Mouse (Mus musculus) ES-Bruce4 (cell line): ENCODE results near the gene Hs3st1. TPM values are rescaled to one million over a fixed set of nuclear protein-coding genes. Genes with fewer than 3 reads are reported as not detected.

Source experiments
- H3K27ac ChIP-seq: 2 replicates; pipeline ENCODE4 v1.5.1; 2012; ENCODE audit warnings: low read length, inconsistent platforms; ENCODE audit not compliant: insufficient read depth
- H3K27me3 ChIP-seq: 2 replicates; pipeline ENCODE4 v1.6.1; 2012; ENCODE audit warnings: mild to moderate bottlenecking, low read length, inconsistent platforms; ENCODE audit not compliant: control insufficient read depth, poor library complexity, insufficient read depth, severe bottlenecking
- H3K36me3 ChIP-seq: 2 replicates; pipeline ENCODE4 v1.6.1; 2012; ENCODE audit warnings: inconsistent platforms, mild to moderate bottlenecking, low read length, moderate library complexity; ENCODE audit not compliant: control insufficient read depth, poor library complexity, insufficient read depth, severe bottlenecking
- H3K4me1 ChIP-seq: one replicate; pipeline ENCODE4 v1.8.1; 2011; ENCODE audit warnings: low read length; ENCODE audit not compliant: control insufficient read depth, insufficient read depth
- H3K4me3 ChIP-seq: 2 replicates; pipeline ENCODE4 v1.5.1; 2011; ENCODE audit warnings: low read depth, mild to moderate bottlenecking, low read length
- H3K9ac ChIP-seq: 2 replicates; pipeline ENCODE4 v1.6.1; 2012; ENCODE audit warnings: low read depth, mild to moderate bottlenecking, inconsistent platforms; ENCODE audit not compliant: poor library complexity, severe bottlenecking
- H3K9me3 ChIP-seq: replicated peaks from 2 replicates; pipeline ENCODE4 v1.6.1; 2012; ENCODE audit warnings: mild to moderate bottlenecking, low read length, inconsistent platforms; ENCODE audit not compliant: control insufficient read depth, poor library complexity, insufficient read depth, severe bottlenecking
- CTCF ChIP-seq: IDR thresholded peaks from one replicate; pipeline ENCODE4 v1.8.1; 2011; ENCODE audit warnings: low read depth, low read length
- EP300 ChIP-seq: IDR thresholded peaks from 2 replicates; pipeline ENCODE4 v1.6.1; 2011; ENCODE audit warnings: low read depth, low read length; ENCODE audit not compliant: insufficient read depth
- POLR2A ChIP-seq: IDR thresholded peaks from one replicate; pipeline ENCODE4 v1.8.1; 2011; ENCODE audit warnings: low read length; ENCODE audit not compliant: insufficient read depth
- polyA plus RNA-seq: library from polyadenylated mRNA; stranded (reverse); fragments of >200 nt; gene quantifications from 2 replicates; pipeline ENCODE4 v1.2.4, GENCODE M21; 2011; ENCODE audit warnings: low read depth; ENCODE audit not compliant: missing spikeins, insufficient read depth, insufficient read length

The Hs3st1 gene
- polyA plus RNA-seq, 1 experiment = 1.2 TPM

DNA sequence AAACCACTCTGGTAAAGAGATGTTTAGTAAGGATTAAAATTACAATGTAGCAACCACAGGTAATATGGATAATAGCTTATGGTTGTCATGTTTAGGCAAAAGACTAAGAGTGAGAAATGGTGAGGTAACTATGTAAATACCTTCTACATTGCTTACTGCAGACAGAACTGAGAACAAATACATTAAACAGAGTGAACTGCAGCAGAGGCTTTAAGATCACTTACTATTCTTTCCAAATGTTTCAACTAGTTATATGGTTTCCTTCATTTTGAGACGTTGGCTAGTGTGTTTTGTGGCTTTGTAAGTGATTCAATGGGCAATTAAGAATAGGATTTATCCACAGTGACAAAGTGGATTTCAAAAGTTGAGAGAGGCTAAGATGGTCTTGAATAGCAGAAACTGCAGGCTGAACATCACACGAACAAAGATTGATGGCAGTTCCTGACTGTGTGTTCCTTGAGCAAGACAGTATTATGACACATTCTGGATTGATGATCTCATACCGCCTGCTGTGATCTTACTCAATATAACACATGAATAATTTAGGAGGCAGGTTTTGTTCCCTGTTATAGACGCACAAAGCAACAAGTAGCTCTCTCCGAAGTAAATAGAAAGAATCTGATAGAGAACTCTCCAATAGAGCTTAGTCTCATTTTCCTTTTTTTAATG is 16.5 kb upstream of the Hs3st1 start:
- H3K27me3 ChIP-seq = no peaks in the 10 kb centered on the region
- H3K4me1 ChIP-seq = no peaks in the 10 kb centered on the region
- H3K9me3 ChIP-seq = no peaks in the 10 kb centered on the region
- H3K36me3 ChIP-seq = no peaks in the 10 kb centered on the region
- H3K4me3 ChIP-seq = no peak overlapping the region
- H3K9ac ChIP-seq = no peak overlapping the region
- TF ChIP-seq EP300 (no peak), CTCF (no peak), POLR2A (no peak)
- H3K27ac ChIP-seq = no peak overlapping the region

DNA sequence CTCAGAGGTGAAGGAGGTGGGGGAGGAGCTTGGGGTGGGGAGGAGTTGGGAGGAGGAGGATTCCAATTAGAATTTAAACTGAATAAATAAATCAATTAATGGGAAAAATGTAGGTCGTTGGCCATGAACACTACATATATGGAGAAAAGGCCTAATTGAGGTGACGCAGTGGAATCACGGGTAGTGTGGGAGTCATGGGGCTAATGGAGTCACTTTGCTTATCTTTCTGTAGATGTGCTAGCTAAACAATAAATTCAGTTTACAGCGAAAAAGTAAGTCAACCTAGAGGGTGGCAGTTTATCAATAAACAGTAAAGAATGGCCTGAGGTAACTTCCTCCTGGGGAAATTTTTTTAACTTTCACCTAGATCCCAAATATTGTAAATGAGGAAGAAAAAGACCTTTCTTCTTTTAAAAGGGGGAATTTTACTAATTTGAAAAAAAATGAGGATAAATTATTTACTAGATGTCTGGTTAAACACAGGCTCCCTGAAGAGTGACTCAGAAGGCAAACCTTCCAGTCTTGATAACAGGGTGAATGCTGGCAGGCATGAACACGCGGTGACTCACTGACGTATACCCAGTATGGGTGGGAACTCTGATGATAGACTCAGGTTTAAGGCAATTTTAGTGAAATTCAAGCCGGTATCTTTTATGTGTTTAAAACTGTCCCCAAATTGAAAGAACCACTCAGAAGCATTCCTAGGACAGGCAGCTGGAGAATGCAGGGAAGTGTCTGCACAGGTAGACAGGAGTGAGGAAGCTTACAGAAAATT is 6.6 kb upstream of the Hs3st1 start:
- H3K27me3 ChIP-seq = no peaks in the 10 kb centered on the region
- no peaks in the 10 kb centered on the region for H3K4me1 ChIP-seq
- TF ChIP-seq EP300 = no peak
- TF ChIP-seq CTCF = no peak
- TF ChIP-seq POLR2A = no peak
- no peak overlapping the region for H3K27ac ChIP-seq
- H3K4me3 ChIP-seq = no peak overlapping the region
- no peak overlapping the region for H3K9ac ChIP-seq
- H3K9me3 ChIP-seq = no peaks in the 10 kb centered on the region
- no peaks in the 10 kb centered on the region for H3K36me3 ChIP-seq

DNA sequence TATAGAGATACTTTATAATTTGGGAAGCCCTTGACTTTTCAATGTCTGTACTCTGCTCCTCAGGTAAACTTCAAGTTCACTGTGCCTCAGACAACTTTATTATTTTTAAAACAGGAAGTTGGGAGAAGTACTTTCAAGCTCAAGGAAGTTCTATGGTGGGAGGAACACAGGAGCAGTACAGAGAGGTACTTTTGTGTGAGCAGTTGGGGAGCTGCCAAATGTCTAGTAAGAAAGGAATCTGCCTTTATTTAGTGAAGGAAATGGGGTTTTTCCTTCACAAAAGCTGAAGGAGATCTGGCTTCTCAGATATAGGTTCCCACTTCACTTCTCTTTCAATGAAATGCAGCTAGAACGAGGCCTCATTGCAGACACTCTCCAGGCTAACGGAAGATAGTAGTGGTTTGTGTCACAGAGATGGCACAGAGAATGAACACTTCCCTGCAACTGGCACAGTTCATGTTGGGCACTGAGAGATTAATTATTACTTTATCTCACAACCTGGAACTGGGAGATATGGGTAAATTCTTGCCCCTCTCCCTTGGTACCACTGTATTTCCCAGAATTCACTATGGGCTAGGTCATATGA is 3.7 kb upstream of the Hs3st1 start:
- Histone ChIP-seq H3K9me3 (no peaks in the 10 kb centered on the region), H3K4me3 (no peak overlapping the region), H3K4me1 (no peaks in the 10 kb centered on the region), H3K36me3 (no peaks in the 10 kb centered on the region), H3K9ac (no peak overlapping the region), H3K27ac (no peak overlapping the region), H3K27me3 (no peaks in the 10 kb centered on the region)
- TF ChIP-seq POLR2A = no peak
- TF ChIP-seq CTCF = no peak
- TF ChIP-seq EP300 = no peak

DNA sequence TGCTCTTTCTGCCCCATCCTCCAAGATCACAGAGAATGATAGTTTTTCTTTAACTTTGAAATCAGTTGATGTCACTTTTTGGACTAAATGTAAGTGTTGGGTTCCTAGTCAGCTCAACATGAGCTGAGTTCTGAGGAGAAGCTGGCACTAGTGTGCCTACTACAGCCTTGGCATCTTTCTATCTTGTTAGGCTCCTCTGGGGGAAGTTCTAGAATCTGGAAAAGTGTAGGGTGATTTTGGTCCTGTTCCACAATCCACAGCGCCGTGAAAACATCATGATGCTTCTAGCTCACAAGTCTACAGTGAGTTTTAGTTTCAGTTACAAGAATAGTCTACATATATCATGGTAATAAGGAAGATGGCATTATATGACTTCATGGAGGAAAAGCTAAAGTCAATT is 18.4 kb downstream of the Hs3st1 start:
- H3K27me3 ChIP-seq = no peaks in the 10 kb centered on the region
- no peaks in the 10 kb centered on the region for H3K4me1 ChIP-seq
- TF ChIP-seq CTCF (no peak), EP300 (no peak), POLR2A (no peak)
- no peak overlapping the region for H3K4me3 ChIP-seq
- no peaks in the 10 kb centered on the region for H3K9me3 ChIP-seq
- H3K36me3 ChIP-seq = no peaks in the 10 kb centered on the region
- H3K27ac ChIP-seq = no peak overlapping the region
- H3K9ac ChIP-seq = no peak overlapping the region

DNA sequence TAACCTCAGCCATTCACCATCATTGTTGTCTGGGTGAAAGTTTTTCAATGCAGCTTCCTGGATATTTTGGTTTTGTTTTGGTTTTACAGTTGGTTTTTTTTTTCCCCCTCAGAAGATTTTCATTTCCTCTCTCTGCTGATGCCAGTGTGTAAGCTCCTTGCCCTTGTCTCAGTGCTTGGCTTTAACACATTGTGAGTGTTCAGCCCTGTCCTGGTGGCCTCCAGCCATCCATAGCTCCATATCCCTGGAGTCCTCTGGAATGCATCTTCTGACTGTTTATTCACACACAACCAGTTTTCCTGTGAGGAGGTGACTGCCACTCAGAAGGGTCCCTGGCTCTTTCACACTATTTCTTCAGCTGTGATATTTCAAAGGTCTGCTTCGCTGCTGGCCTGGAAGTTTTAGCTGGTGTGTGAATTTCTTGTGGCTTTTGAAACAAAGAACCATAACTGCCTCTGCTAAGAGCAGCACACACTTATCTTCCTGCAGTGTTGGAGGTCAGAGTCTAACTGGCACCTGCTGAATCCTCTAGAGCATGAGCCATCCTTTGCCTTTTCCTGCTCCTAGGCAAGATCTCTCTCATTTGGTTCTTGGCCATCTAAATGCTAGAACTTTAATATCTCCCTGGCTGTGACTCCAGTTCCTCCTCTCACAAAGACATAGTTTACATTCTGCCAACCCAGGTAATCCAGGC is 21.4 kb downstream of the Hs3st1 start:
- H3K4me1 ChIP-seq = no peaks in the 10 kb centered on the region
- no peak for TF ChIP-seq POLR2A
- no peak for TF ChIP-seq EP300
- no peak for TF ChIP-seq CTCF
- no peaks in the 10 kb centered on the region for H3K27me3 ChIP-seq
- H3K9me3 ChIP-seq = no peaks in the 10 kb centered on the region
- H3K27ac ChIP-seq = no peak overlapping the region
- no peak overlapping the region for H3K4me3 ChIP-seq
- H3K36me3 ChIP-seq = no peaks in the 10 kb centered on the region
- H3K9ac ChIP-seq = no peak overlapping the region
